Mouse (Mus musculus): ENCODE results near the gene Gnb2. TPM values are rescaled to one million over a fixed set of nuclear protein-coding genes. Genes with fewer than 3 reads are reported as not detected.
A peak's percentile ranks its signal among the peaks of the same experiment; 100 is the strongest.

The Gnb2 gene
- polyA plus RNA-seq, 1 experiment from 2014 or later: 510 TPM

DNA sequence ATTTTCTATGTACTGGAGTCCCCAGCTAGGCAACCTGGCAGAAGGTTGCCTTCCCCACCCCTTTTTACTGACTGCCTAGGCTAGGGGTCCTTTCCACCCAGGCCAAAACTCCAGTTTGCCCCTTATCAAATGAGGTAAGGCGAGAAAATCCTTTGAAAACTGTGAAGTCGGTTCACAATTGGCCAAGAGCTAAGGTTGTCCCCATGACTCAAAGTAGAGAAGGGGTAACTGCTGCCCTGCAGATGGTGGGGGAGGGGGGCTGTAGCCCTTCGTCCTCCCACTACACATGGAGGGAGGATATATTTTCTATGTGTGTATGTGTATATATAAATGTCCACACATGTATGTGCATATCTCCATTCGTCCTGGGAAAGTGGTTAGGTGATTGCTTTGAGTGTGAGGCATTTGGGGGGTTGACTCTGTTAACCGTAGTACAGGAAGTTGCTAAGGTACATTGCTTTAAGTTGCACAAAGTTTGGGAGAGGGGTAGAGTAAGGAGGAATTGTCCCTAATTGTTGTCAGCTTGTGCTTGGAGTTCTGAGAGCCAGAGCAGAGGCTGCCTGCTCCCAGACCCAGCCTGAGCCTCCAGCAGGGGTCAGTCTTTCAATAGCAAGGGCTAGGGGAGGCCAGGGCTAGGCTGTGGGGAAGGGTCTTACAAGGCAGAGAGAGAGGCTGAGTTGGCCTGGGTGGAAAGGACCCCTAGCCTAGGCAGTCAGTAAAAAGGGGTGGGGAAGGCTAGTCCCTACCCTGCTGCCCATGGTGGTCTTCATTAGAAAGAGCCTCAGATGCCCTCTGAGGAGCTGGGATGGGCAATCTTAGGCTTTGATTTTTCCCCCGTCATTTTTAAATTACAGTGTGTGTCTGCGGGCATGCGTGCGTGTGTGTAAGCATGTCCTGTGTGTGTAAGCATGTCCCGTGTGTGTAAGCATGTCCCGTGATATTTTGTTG, 20.2 kb downstream of the Gnb2 start:
- peak overlapping the region; percentile 100 for H3K9ac ChIP-seq
- no peaks in the 10 kb centered on the region for H3K27me3 ChIP-seq
- peaks cover 13% of the 10 kb centered on the region for H3K36me3 ChIP-seq
- ATAC-seq (ENCODE audit: low read depth): peak; percentile 33; the same call in 1 of the 2 replicates
- H3K4me1 ChIP-seq (replicated peaks): peaks cover 60% of the 10 kb centered on the region
- WGBS: 77% methylated on average over 11 of the region's 11 CpGs
- H3K4me2 ChIP-seq: peak overlapping the region; percentile 83
- H3K27ac ChIP-seq (replicated peaks): peak overlapping the region; percentile 5; the same call in 1 of the 2 replicates
- no peaks in the 10 kb centered on the region for H3K9me3 ChIP-seq
- H3K4me3 ChIP-seq: peak overlapping the region; percentile 98

- no peaks in the 10 kb centered on the region for H3K27me3 ChIP-seq
- ATAC-seq (ENCODE audit: low read depth): no peak
- peak overlapping the region; percentile 83 for H3K4me2 ChIP-seq
- peaks cover 54% of the 10 kb centered on the region for H3K4me1 ChIP-seq (replicated peaks)
- peak overlapping the region; percentile 100 for H3K9ac ChIP-seq
- H3K4me3 ChIP-seq: peak overlapping the region; percentile 98
- H3K36me3 ChIP-seq: 0 out of 2 replicates have a peak, but pooled peaks cover 7% of the 10 kb centered on the region
- no peaks in the 10 kb centered on the region for H3K9me3 ChIP-seq
- WGBS: 57% methylated on average over 3 of the region's 3 CpGs
- H3K27ac ChIP-seq (replicated peaks): peak overlapping the region; percentile 92
Observed at GRCm38 (mm10) chr5:137511706-137512105, 21.6 kb downstream of the Gnb2 start.

GRCm38 (mm10) chr5:137510573-137511390, 22.5 kb downstream of the Gnb2 start:
- Histone ChIP-seq H3K4me2 (peak overlapping the region; percentile 83), H3K4me1 (replicated peaks) (peaks cover 48% of the 10 kb centered on the region), H3K4me3 (peak overlapping the region; percentile 98), H3K36me3 (0 out of 2 replicates have a peak, but pooled peaks cover 7% of the 10 kb centered on the region), H3K9me3 (no peaks in the 10 kb centered on the region), H3K27me3 (no peaks in the 10 kb centered on the region), H3K9ac (peak overlapping the region; percentile 100), H3K27ac (replicated peaks) (peak overlapping the region; percentile 92)
- ATAC-seq (ENCODE audit: low read depth): peak; percentile 29; the same call in 1 of the 2 replicates
- 2% methylated on average over 28 of the region's 83 CpGs for WGBS

GRCm38 (mm10) chr5:137510014-137510501, 23.3 kb downstream of the Gnb2 start:
- WGBS: 2% methylated on average over 42 of the region's 52 CpGs
- H3K36me3 ChIP-seq: 0 out of 2 replicates have a peak, but pooled peaks cover 7% of the 10 kb centered on the region
- H3K27ac ChIP-seq (replicated peaks): peak overlapping the region; percentile 92
- H3K9ac ChIP-seq: peak overlapping the region; percentile 100
- no peaks in the 10 kb centered on the region for H3K9me3 ChIP-seq
- peak; percentile 68 for ATAC-seq (ENCODE audit: low read depth)
- H3K4me3 ChIP-seq: peak overlapping the region; percentile 98
- no peaks in the 10 kb centered on the region for H3K27me3 ChIP-seq
- peaks cover 41% of the 10 kb centered on the region for H3K4me1 ChIP-seq (replicated peaks)
- H3K4me2 ChIP-seq: peak overlapping the region; percentile 83

GRCm38 (mm10) chr5:137504041-137504440, 29.3 kb downstream of the Gnb2 start:
- ATAC-seq (ENCODE audit: low read depth): no peak
- Histone ChIP-seq H3K9me3 (no peaks in the 10 kb centered on the region), H3K4me1 (replicated peaks) (peaks cover 25% of the 10 kb centered on the region), H3K36me3 (peaks cover 12% of the 10 kb centered on the region), H3K4me2 (no peak overlapping the region), H3K9ac (no peak overlapping the region), H3K27ac (replicated peaks) (no peak overlapping the region), H3K27me3 (no peaks in the 10 kb centered on the region), H3K4me3 (no peak overlapping the region)
- WGBS: 81% methylated on average over 6 of the region's 6 CpGs

- peak overlapping the region; percentile 68 for H3K4me2 ChIP-seq
- WGBS: under 1% methylated on average over 29 of the region's 30 CpGs
Observed at GRCm38 (mm10) chr5:137502667-137503110, 30.6 kb downstream of the Gnb2 start.

GRCm38 (mm10) chr5:137501709-137502666, 31.3 kb downstream of the Gnb2 start, which contains the start of gene Pop7:
Gene Pop7, minus strand, starts transcription at chr5:137502518.
- Histone ChIP-seq H3K27me3 (no peaks in the 10 kb centered on the region), H3K27ac (replicated peaks) (peak within 1 kb of the TSS; percentile 95), H3K4me2 (peak within 1 kb of the TSS; percentile 68), H3K9me3 (no peaks in the 10 kb centered on the region), H3K4me3 (peak within 1 kb of the TSS; percentile 52), H3K36me3 (peaks cover 12% of the 10 kb centered on the region), H3K9ac (peak within 1 kb of the TSS; percentile 76), H3K4me1 (replicated peaks) (peaks cover 25% of the 10 kb centered on the region)
- WGBS: 2% methylated on average over 64 of the region's 64 CpGs
- peak; percentile 96 for ATAC-seq (ENCODE audit: low read depth)

More at GRCm38 (mm10) chr5:137502667-137503110, 30.6 kb downstream of the Gnb2 start:
- H3K4me3 ChIP-seq: peak overlapping the region; percentile 52
- no peaks in the 10 kb centered on the region for H3K27me3 ChIP-seq
- peak overlapping the region; percentile 95 for H3K27ac ChIP-seq (replicated peaks)
- H3K36me3 ChIP-seq: peaks cover 12% of the 10 kb centered on the region
- peaks cover 25% of the 10 kb centered on the region for H3K4me1 ChIP-seq (replicated peaks)
- H3K9ac ChIP-seq: peak overlapping the region; percentile 69
- peak; percentile 81 for ATAC-seq (ENCODE audit: low read depth)
- no peaks in the 10 kb centered on the region for H3K9me3 ChIP-seq

DNA sequence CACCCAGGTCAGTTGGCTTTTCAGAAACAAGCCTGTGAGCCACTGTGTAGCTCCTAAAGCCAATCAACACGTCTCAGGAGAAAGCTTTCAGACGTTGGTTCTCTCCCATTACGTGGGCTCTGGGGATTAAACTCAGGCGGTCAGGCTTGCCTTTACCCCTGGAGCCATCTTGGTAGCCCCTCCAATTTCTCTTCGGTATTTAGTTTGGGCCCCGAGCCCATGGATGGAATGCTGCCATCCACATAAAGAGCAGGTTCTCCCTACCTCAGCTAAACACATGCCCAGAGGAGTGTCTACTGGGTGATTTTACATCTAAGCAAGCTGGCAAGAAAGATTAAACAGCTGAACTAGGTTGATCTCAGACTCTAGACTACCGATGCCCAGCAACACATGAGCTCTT, 33.1 kb downstream of the Gnb2 start:
- WGBS: 90% methylated on average over 7 of the region's 7 CpGs
- no peak for ATAC-seq (ENCODE audit: low read depth)

GRCm38 (mm10) chr5:137493831-137494230, 39.5 kb downstream of the Gnb2 start:
- Histone ChIP-seq H3K36me3 (no peaks in the 10 kb centered on the region), H3K4me2 (no peak overlapping the region), H3K9ac (no peak overlapping the region), H3K27ac (replicated peaks) (no peak overlapping the region), H3K4me1 (replicated peaks) (peaks cover 6% of the 10 kb centered on the region; the same call in 1 of the 2 replicates), H3K9me3 (no peaks in the 10 kb centered on the region), H3K4me3 (no peak overlapping the region), H3K27me3 (no peaks in the 10 kb centered on the region)
- WGBS: 78% methylated on average over 13 of the region's 13 CpGs
- ATAC-seq (ENCODE audit: low read depth): no peak

More for the DNA sequence above, 33.1 kb downstream of the Gnb2 start:
- Histone ChIP-seq H3K27ac (replicated peaks) (no peak overlapping the region), H3K4me1 (replicated peaks) (peaks cover 25% of the 10 kb centered on the region), H3K27me3 (no peaks in the 10 kb centered on the region), H3K36me3 (peaks cover 12% of the 10 kb centered on the region), H3K4me3 (no peak overlapping the region), H3K9me3 (no peaks in the 10 kb centered on the region), H3K4me2 (no peak overlapping the region), H3K9ac (no peak overlapping the region)

DNA sequence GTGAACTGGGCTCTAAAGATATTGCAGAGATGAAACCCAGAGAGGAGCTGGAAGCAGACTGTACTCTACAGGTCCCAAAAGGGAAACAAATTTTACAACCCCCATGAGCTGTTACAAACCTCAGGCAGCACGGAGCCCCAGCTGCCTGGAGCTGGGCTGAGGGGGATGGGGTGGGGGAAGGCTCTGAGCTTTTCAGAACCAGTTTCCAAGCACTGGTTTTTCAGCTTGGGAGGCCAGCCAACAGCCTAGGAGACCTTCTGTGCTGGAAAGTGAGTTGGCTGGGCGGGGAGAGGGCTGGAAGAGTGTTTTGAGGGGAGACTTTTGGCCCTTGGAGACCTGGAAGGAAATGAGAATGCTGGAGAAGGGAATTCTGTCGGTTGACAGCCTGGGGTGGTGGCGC, 41.8 kb downstream of the Gnb2 start:
- Histone ChIP-seq H3K36me3 (no peaks in the 10 kb centered on the region), H3K9ac (no peak overlapping the region), H3K9me3 (no peaks in the 10 kb centered on the region), H3K27ac (replicated peaks) (no peak overlapping the region), H3K4me2 (no peak overlapping the region), H3K4me1 (replicated peaks) (peaks cover 6% of the 10 kb centered on the region; the same call in 1 of the 2 replicates), H3K27me3 (peaks cover 4% of the 10 kb centered on the region), H3K4me3 (no peak overlapping the region)
- 60% methylated on average over 4 of the region's 4 CpGs for WGBS
- ATAC-seq (ENCODE audit: low read depth): no peak

DNA sequence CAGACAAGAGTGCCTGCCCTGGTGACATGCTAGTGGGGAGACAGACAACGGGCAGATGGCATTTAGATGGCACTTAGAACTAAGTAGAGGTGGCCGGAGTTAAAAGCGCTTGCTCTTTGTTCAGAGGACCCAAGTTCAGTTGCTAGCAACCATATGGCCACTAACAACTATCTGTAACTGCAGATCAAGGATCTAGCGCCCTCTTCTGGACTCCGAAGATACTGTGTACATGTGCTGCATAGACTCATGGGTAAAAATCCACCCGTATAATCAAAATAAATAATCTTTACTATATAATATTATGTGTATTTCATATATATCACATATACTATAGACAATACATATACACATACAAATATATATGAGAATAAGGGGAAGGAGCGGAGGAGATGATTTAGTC, 45.7 kb downstream of the Gnb2 start:
- no peak overlapping the region for H3K4me3 ChIP-seq
- peaks cover 18% of the 10 kb centered on the region for H3K4me1 ChIP-seq (replicated peaks)
- no peak overlapping the region for H3K4me2 ChIP-seq
- H3K27ac ChIP-seq (replicated peaks): no peak overlapping the region
- no peak for ATAC-seq (ENCODE audit: low read depth)
- no peak overlapping the region for H3K9ac ChIP-seq
- H3K9me3 ChIP-seq: no peaks in the 10 kb centered on the region
- peaks cover 23% of the 10 kb centered on the region for H3K27me3 ChIP-seq
- WGBS: 91% methylated on average over 7 of the region's 7 CpGs
- H3K36me3 ChIP-seq: no peaks in the 10 kb centered on the region
